Mouse (Mus musculus) central nervous system, embryonic 14 days (tissue): ENCODE measurements around the gene Ak9. TPM values are rescaled to one million over a fixed set of nuclear protein-coding genes. Genes with fewer than 3 reads are reported as not detected.

Source experiments
- polyA plus RNA-seq: library from polyadenylated mRNA; depleted of rRNA; stranded (reverse); fragments of >200 nt; gene quantifications from 2 replicates; pipeline ENCODE4 v1.2.3, GENCODE M21; 2012; rRNA removed

Ak9 gene
- 0.12 and 0.14 TPM in 2 replicates for polyA plus RNA-seq

GRCm38 (mm10) chr10:41303639-41304444 lies at the start of gene Ak9:
Gene Ak9 (plus strand): TSS chr10:41303980.

GRCm38 (mm10) chr10:41302689-41303431 lies 920 bp upstream of the Ak9 start, which contains the start of gene Fig4:
Gene Fig4 (minus strand): TSS chr10:41303260.

GRCm38 (mm10) chr10:41450137-41450670 lies 146.4 kb downstream of the Ak9 start, which contains the start of gene Zbtb24:
Gene Zbtb24 (plus strand): TSS chr10:41450383.

GRCm38 (mm10) chr10:41476171-41477017 lies 172.6 kb downstream of the Ak9 start, which contains the start of gene Mical1:
Gene Mical1 (plus strand): TSS chr10:41476314.

Other genes with a start within 250 kb of the Ak9 start
- gene Gpr6, start 231.7 kb upstream of the Ak9 start, polyA plus RNA-seq = 0.88 and 1.4 TPM in 2 replicates
- 17.1 and 18.6 TPM in 2 replicates for gene Fig4, start 720 bp upstream of the Ak9 start, polyA plus RNA-seq
- gene Zbtb24, start 146.4 kb downstream of the Ak9 start, polyA plus RNA-seq = 20.7 and 21.4 TPM in 2 replicates
- 41.0 and 41.4 TPM in 2 replicates for gene Mical1, start 172.3 kb downstream of the Ak9 start, polyA plus RNA-seq
- gene Smpd2, start 186.4 kb downstream of the Ak9 start, polyA plus RNA-seq = 50.8 and 56.0 TPM in 2 replicates
- 1.7 and 1.9 TPM in 2 replicates for gene Ppil6, start 186.5 kb downstream of the Ak9 start, polyA plus RNA-seq
- 62.3 and 73.6 TPM in 2 replicates for gene Cd164, start 215.4 kb downstream of the Ak9 start, polyA plus RNA-seq